Mouse (Mus musculus): ENCODE data around the gene Zfp777. TPM values are rescaled to one million over a fixed set of nuclear protein-coding genes. Genes with fewer than 3 reads are reported as not detected.

The Zfp777 gene
- polyA plus RNA-seq, 1 experiment from 2014 or later, result 4.5 TPM

Small RNAs within 50 kb of the gene (microRNA-seq; reads per million reads assigned to microRNA genes)
- not detected for gene Gm24563

Other genes with a start within 250 kb of the Zfp777 start
- 283 and 314 TPM in 2 replicates for gene Pdia4, start 235.5 kb downstream of the Zfp777 start, polyA plus RNA-seq (2015; fragmentation: Nextera tagmentation; extraction: Ambion mirVana)
- 2.4 and 2.6 TPM in 2 replicates for gene Zfp786, start 218.0 kb downstream of the Zfp777 start, polyA plus RNA-seq (2015; fragmentation: Nextera tagmentation; extraction: Ambion mirVana)
- gene Zfp398, start 213.2 kb downstream of the Zfp777 start, polyA plus RNA-seq (2015; fragmentation: Nextera tagmentation; extraction: Ambion mirVana), result 8.4 and 8.8 TPM in 2 replicates
- 11.2 and 11.7 TPM in 2 replicates for gene Zfp282, start 171.7 kb downstream of the Zfp777 start, polyA plus RNA-seq (2015; fragmentation: Nextera tagmentation; extraction: Ambion mirVana)
- 13.7 and 14.0 TPM in 2 replicates for gene Zfp212, start 128.4 kb downstream of the Zfp777 start, polyA plus RNA-seq (2015; fragmentation: Nextera tagmentation; extraction: Ambion mirVana)
- 9.0 and 9.2 TPM in 2 replicates for gene Zfp956, start 95.5 kb downstream of the Zfp777 start, polyA plus RNA-seq (2015; fragmentation: Nextera tagmentation; extraction: Ambion mirVana)
- gene Zfp746, start 37.7 kb upstream of the Zfp777 start, polyA plus RNA-seq (2015; fragmentation: Nextera tagmentation; extraction: Ambion mirVana), result 5.8 and 6.0 TPM in 2 replicates